Mouse (Mus musculus): ENCODE measurements around the gene Gm10722. TPM values are rescaled to one million over a fixed set of nuclear protein-coding genes. Genes with fewer than 3 reads are reported as not detected.
"Not testable (repeated sequence)": the region's sequence is repeated elsewhere in the genome, so short reads cannot be mapped to it uniquely, and the experiment has no call there.

Gene Gm10722
- polyA plus RNA-seq, 1 experiment from 2014 or later = not detected

DNA sequence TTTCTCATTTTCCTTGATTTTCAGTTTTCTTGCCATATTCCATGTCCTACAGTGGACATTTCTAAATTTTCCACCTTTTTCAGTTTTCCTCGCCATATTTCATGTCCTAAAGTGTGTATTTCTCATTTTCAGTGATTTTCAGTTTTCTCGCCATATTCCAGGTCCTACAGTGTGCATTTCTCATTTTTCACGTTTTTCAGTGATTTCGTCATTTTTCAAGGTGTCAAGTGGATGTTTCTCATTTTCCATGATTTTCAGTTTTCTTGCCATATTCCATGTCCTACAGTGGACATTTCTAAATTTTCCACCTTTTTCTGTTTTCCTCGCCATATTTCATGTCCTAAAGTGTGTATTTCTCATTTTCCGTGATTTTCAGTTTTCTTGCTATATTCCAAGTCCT lies 24.9 kb downstream of the Gm10722 start:
- not testable (repeated sequence) for H3K27me3 ChIP-seq (ENCODE audit: insufficient read depth, low read length); H3K4me1 ChIP-seq (ENCODE audit: insufficient read depth, low read length); H3K9me3 ChIP-seq (ENCODE audit: low read length); H3K9ac ChIP-seq (replicated peaks; ENCODE audit: low read length); H3K4me3 ChIP-seq (ENCODE audit: low read length); H3K27ac ChIP-seq (ENCODE audit: low read length); H3K36me3 ChIP-seq (ENCODE audit: insufficient read depth, low read length); ATAC-seq (ENCODE audit: low FRiP score, low TSS enrichment); H3K4me2 ChIP-seq (replicated peaks; ENCODE audit: low read depth, low read length)
- 66% methylated on average over 4 of the region's 6 CpGs for WGBS

- 73% methylated on average over 5 of the region's 5 CpGs for WGBS
- not testable (repeated sequence) for H3K36me3 ChIP-seq (ENCODE audit: insufficient read depth, low read length); H3K9ac ChIP-seq (replicated peaks; ENCODE audit: low read length); H3K9me3 ChIP-seq (ENCODE audit: low read length); H3K27me3 ChIP-seq (ENCODE audit: insufficient read depth, low read length); H3K4me3 ChIP-seq (ENCODE audit: low read length); H3K27ac ChIP-seq (ENCODE audit: low read length); ATAC-seq (ENCODE audit: low FRiP score, low TSS enrichment); H3K4me1 ChIP-seq (ENCODE audit: insufficient read depth, low read length); H3K4me2 ChIP-seq (replicated peaks; ENCODE audit: low read depth, low read length)
Observed at GRCm38 (mm10) chr9:3026136-3026535, 25.4 kb downstream of the Gm10722 start.

DNA sequence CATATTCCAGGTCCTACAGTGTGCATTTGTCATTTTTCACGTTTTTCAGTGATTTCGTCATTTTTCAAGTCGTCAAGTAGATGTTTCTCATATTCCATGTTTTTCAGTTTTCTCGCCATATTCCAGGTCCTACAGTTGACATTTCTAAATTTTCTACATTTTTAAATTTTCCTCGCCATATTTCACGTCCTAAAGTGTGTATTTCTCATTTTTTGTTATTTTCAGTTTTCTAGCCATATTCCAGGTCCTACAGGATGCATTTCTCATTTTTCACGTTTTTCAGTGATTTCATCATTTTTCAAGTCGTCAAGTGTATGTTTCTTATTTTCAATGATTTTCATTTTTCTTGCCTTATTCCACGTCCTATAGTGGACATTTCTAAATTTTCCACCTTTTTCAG lies 26.0 kb downstream of the Gm10722 start:
- H3K27me3 ChIP-seq (ENCODE audit: insufficient read depth, low read length); H3K9ac ChIP-seq (replicated peaks; ENCODE audit: low read length); H3K9me3 ChIP-seq (ENCODE audit: low read length); H3K36me3 ChIP-seq (ENCODE audit: insufficient read depth, low read length); ATAC-seq (ENCODE audit: low FRiP score, low TSS enrichment); H3K4me3 ChIP-seq (ENCODE audit: low read length); H3K4me2 ChIP-seq (replicated peaks; ENCODE audit: low read depth, low read length); H3K4me1 ChIP-seq (ENCODE audit: insufficient read depth, low read length); H3K27ac ChIP-seq (ENCODE audit: low read length): not testable (repeated sequence)
- 67% methylated on average over 9 of the region's 9 CpGs for WGBS

DNA sequence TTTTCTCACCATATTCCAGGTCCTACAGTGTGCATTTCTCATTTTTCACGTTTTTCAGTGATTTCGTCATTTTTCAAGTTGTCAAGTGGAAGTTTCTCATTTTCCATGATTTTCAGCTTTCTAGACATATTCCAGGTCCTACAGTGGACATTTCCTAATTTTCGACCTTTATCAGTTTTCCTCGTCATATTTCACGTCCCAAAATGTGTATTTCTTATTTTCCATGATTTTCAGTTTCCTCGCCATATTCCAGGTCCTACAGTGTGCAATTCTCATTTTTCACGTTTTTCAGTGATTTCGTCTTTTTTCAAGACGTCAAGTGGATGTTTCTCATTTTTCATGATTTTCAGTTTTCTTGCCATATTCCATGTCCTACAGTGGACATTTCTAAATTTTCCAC lies 26.5 kb downstream of the Gm10722 start:
- not testable (repeated sequence) for ATAC-seq (ENCODE audit: low FRiP score, low TSS enrichment); H3K9ac ChIP-seq (replicated peaks; ENCODE audit: low read length); H3K4me1 ChIP-seq (ENCODE audit: insufficient read depth, low read length); H3K36me3 ChIP-seq (ENCODE audit: insufficient read depth, low read length); H3K27me3 ChIP-seq (ENCODE audit: insufficient read depth, low read length); H3K9me3 ChIP-seq (ENCODE audit: low read length); H3K4me2 ChIP-seq (replicated peaks; ENCODE audit: low read depth, low read length); H3K27ac ChIP-seq (ENCODE audit: low read length); H3K4me3 ChIP-seq (ENCODE audit: low read length)
- 74% methylated on average over 9 of the region's 9 CpGs for WGBS

DNA sequence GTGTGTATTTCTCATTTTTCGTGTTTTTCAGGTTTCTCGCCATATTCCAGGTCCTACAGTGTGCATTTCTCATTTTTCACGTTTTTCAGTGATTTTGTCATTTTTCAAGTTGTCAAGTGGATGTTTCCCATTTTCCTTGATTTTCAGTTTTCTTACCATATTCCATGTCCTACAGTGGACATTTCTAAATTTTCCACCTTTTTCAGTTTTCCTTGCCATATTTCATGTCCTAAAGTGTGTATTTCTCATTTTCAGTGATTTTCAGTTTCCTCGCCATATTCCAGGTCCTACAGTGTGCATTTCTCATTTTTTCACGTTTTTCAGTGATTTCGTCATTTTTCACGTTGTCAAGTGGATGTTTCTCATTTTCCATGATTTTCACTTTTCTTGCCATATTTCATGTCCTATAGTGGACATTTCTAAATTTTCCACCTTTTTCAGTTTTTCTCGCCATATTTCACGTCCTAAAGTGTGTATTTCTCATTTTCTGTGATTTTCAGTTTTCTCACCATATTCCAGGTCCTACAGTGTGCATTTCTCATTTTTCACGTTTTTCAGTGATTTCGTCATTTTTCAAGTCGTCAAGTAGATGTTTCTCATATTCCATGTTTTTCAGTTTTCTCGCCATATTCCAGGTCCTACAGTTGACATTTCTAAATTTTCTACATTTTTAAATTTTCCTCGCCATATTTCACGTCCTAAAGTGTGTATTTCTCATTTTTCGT lies 28.7 kb downstream of the Gm10722 start:
- not testable (repeated sequence) for H3K9ac ChIP-seq (replicated peaks; ENCODE audit: low read length); ATAC-seq (ENCODE audit: low FRiP score, low TSS enrichment); H3K4me3 ChIP-seq (ENCODE audit: low read length); H3K9me3 ChIP-seq (ENCODE audit: low read length); H3K4me1 ChIP-seq (ENCODE audit: insufficient read depth, low read length); H3K27ac ChIP-seq (ENCODE audit: low read length); H3K36me3 ChIP-seq (ENCODE audit: insufficient read depth, low read length); H3K4me2 ChIP-seq (replicated peaks; ENCODE audit: low read depth, low read length); H3K27me3 ChIP-seq (ENCODE audit: insufficient read depth, low read length)
- WGBS = 69% methylated on average over 12 of the region's 16 CpGs

DNA sequence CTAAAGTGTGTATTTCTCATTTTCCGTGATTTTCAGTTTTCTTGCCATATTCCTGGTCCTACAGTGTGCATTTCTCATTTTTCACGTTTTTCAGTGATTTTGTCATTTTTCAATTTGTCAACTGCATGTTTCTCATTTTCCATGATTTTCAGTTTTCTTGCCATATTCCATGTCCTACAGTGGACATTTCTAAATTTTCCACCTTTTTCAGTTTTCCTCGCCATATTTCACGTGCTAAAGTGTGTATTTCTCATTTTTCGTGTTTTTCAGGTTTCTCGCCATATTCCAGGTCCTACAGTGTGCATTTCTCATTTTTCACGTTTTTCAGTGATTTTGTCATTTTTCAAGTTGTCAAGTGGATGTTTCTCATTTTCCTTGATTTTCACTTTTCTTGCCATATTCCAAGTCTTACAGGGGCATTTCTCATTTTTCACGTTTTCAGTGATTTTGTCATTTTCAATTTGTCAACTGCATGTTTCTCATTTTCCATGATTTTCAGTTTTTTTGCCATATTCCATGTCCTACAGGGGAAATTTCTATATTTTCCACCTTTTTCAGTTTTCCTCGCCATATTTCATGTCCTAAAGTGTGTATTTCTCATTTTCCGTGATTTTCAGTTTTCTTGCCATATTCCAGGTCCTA lies 30.1 kb downstream of the Gm10722 start:
- not testable (repeated sequence) for H3K9ac ChIP-seq (replicated peaks; ENCODE audit: low read length); H3K27ac ChIP-seq (ENCODE audit: low read length); H3K27me3 ChIP-seq (ENCODE audit: insufficient read depth, low read length); H3K36me3 ChIP-seq (ENCODE audit: insufficient read depth, low read length); H3K9me3 ChIP-seq (ENCODE audit: low read length); H3K4me3 ChIP-seq (ENCODE audit: low read length); H3K4me2 ChIP-seq (replicated peaks; ENCODE audit: low read depth, low read length); H3K4me1 ChIP-seq (ENCODE audit: insufficient read depth, low read length)
- ATAC-seq (ENCODE audit: low FRiP score, low TSS enrichment) = 0 out of 2 replicates have a peak, but pooled peaks have one; percentile 35
- 57% methylated on average over 2 of the region's 10 CpGs for WGBS

DNA sequence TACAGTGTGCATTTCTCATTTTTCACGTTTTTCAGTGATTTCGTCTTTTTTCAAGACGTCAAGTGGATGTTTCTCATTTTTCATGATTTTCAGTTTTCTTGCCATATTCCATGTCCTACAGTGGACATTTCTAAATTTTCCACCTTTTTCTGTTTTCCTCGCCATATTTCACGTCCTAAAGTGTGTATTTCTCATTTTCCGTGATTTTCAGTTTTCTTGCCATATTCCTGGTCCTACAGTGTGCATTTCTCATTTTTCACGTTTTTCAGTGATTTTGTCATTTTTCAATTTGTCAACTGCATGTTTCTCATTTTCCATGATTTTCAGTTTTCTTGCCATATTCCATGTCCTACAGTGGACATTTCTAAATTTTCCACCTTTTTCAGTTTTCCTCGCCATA lies 33.6 kb downstream of the Gm10722 start, which contains the start of gene Gm17535:
Gene Gm17535 (plus strand): TSS at position 301 of the 400 bp plus-strand sequence.
- H3K4me2 ChIP-seq (replicated peaks; ENCODE audit: low read depth, low read length); H3K27me3 ChIP-seq (ENCODE audit: insufficient read depth, low read length); H3K4me1 ChIP-seq (ENCODE audit: insufficient read depth, low read length); H3K27ac ChIP-seq (ENCODE audit: low read length); ATAC-seq (ENCODE audit: low FRiP score, low TSS enrichment); H3K4me3 ChIP-seq (ENCODE audit: low read length); H3K9me3 ChIP-seq (ENCODE audit: low read length); H3K9ac ChIP-seq (replicated peaks; ENCODE audit: low read length); H3K36me3 ChIP-seq (ENCODE audit: insufficient read depth, low read length): not testable (repeated sequence)
- WGBS = no CpG with 5 or more reads among the region's 8 CpGs

GRCm38 (mm10) chr9:3036577-3036976 lies 35.9 kb downstream of the Gm10722 start, which contains the start of gene Gm10715:
Gm10715 (plus strand) TSS chr9:3036877.
- not testable (repeated sequence) for H3K27me3 ChIP-seq (ENCODE audit: insufficient read depth, low read length); ATAC-seq (ENCODE audit: low FRiP score, low TSS enrichment); H3K9me3 ChIP-seq (ENCODE audit: low read length); H3K4me2 ChIP-seq (replicated peaks; ENCODE audit: low read depth, low read length); H3K27ac ChIP-seq (ENCODE audit: low read length); H3K4me1 ChIP-seq (ENCODE audit: insufficient read depth, low read length); H3K9ac ChIP-seq (replicated peaks; ENCODE audit: low read length); H3K4me3 ChIP-seq (ENCODE audit: low read length); H3K36me3 ChIP-seq (ENCODE audit: insufficient read depth, low read length)
- WGBS = 74% methylated on average over 6 of the region's 8 CpGs

DNA sequence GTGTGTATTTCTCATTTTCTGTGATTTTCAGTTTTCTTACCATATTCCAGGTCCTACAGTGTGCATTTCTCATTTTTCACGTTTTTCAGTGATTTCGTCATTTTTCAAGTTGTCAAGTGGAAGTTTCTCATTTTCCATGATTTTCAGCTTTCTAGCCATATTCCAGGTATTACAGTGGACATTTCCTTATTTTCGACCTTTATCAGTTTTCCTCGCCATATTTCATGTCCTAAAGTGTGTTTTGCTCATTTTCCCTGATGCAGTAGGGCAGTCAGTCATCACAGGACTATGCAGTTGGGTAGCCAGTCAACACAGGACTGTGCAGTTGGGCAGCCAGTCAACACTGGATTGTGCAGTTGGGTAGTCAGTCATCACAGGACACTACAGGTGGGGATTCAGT lies 37.4 kb downstream of the Gm10722 start:
- not testable (repeated sequence) for ATAC-seq (ENCODE audit: low FRiP score, low TSS enrichment)

More for the DNA sequence above, 37.4 kb downstream of the Gm10722 start:
- not testable (repeated sequence) for H3K27me3 ChIP-seq (ENCODE audit: insufficient read depth, low read length); H3K4me2 ChIP-seq (replicated peaks; ENCODE audit: low read depth, low read length); H3K4me1 ChIP-seq (ENCODE audit: insufficient read depth, low read length); H3K9me3 ChIP-seq (ENCODE audit: low read length); H3K4me3 ChIP-seq (ENCODE audit: low read length); H3K9ac ChIP-seq (replicated peaks; ENCODE audit: low read length); H3K27ac ChIP-seq (ENCODE audit: low read length); H3K36me3 ChIP-seq (ENCODE audit: insufficient read depth, low read length)
- WGBS = 67% methylated on average over 4 of the region's 4 CpGs

Measured in kidney, embryonic 16.5 days (tissue).